Mouse (Mus musculus): ENCODE measurements around the gene Sars2. TPM values are rescaled to one million over a fixed set of nuclear protein-coding genes. Genes with fewer than 3 reads are reported as not detected.
A peak's percentile ranks its signal among the peaks of the same experiment; 100 is the strongest.

The Sars2 gene
- polyA plus RNA-seq, 1 experiment, result not detected

GRCm38 (mm10) chr7:28791706-28792105 lies 49.9 kb downstream of the Sars2 start:
- no peak overlapping the region for H3K27ac ChIP-seq (ENCODE audit: insufficient read depth, low read depth, low read length)
- TF ChIP-seq CTCF (IDR thresholded peaks at IDR 0.05; ENCODE audit: insufficient read depth, low read depth, low read length), result no peak
- no peak for TF ChIP-seq POLR2A (IDR thresholded peaks at IDR 0.05; ENCODE audit: insufficient read depth, low read depth, low read length)
- H3K4me3 ChIP-seq (ENCODE audit: insufficient read depth, low read depth, low read length), result no peak overlapping the region
- H3K4me1 ChIP-seq (ENCODE audit: control insufficient read depth, insufficient read depth, low read length), result peaks cover 11% of the 10 kb centered on the region; the same call in 1 of the 2 replicates

- Histone ChIP-seq H3K4me1 (ENCODE audit: control insufficient read depth, insufficient read depth, low read length) (peaks cover 14% of the 10 kb centered on the region; the same call in 1 of the 2 replicates), H3K4me3 (ENCODE audit: insufficient read depth, low read depth, low read length) (no peak overlapping the region), H3K27ac (ENCODE audit: insufficient read depth, low read depth, low read length) (no peak overlapping the region)
- TF ChIP-seq CTCF (IDR thresholded peaks at IDR 0.05; ENCODE audit: insufficient read depth, low read depth, low read length), result no peak
- no peak for TF ChIP-seq POLR2A (IDR thresholded peaks at IDR 0.05; ENCODE audit: insufficient read depth, low read depth, low read length)
- 81% methylated on average over 14 of the region's 14 CpGs for WGBS
Observed at GRCm38 (mm10) chr7:28792391-28793185, 50.8 kb downstream of the Sars2 start.

- peaks cover 14% of the 10 kb centered on the region; the same call in 1 of the 2 replicates for H3K4me1 ChIP-seq (ENCODE audit: control insufficient read depth, insufficient read depth, low read length)
- WGBS, result 48% methylated on average over 2 of the region's 2 CpGs
- no peak overlapping the region for H3K4me3 ChIP-seq (ENCODE audit: insufficient read depth, low read depth, low read length)
- H3K27ac ChIP-seq (ENCODE audit: insufficient read depth, low read depth, low read length), result no peak overlapping the region
- no peak for TF ChIP-seq CTCF (IDR thresholded peaks at IDR 0.05; ENCODE audit: insufficient read depth, low read depth, low read length)
- TF ChIP-seq POLR2A (IDR thresholded peaks at IDR 0.05; ENCODE audit: insufficient read depth, low read depth, low read length), result no peak
Observed at GRCm38 (mm10) chr7:28793834-28794233, 52.0 kb downstream of the Sars2 start.

DNA sequence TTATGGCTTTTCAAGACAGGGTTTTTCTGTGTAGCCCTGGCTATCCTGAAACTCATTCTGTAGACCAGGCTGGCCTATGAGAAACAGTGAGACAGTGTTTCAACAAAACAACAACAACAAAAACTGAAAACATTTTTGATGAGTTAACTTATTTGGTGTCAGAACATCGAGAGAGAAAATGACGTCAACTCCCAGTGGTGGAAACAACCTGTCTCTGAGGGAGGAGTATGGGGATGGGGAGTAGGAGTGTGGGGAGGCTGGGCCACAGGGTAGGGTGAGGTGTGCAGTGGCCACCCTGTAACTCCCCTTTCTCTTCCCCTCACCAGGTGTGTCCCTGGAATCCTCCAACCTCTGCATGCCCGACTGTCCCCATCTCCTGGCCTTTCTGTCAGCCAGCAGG lies 52.7 kb downstream of the Sars2 start:
- no peak overlapping the region for H3K27ac ChIP-seq (ENCODE audit: insufficient read depth, low read depth, low read length)
- H3K4me3 ChIP-seq (ENCODE audit: insufficient read depth, low read depth, low read length), result no peak overlapping the region
- WGBS, result 85% methylated on average over 3 of the region's 3 CpGs
- no peak for TF ChIP-seq CTCF (IDR thresholded peaks at IDR 0.05; ENCODE audit: insufficient read depth, low read depth, low read length)
- peaks cover 14% of the 10 kb centered on the region; the same call in 1 of the 2 replicates for H3K4me1 ChIP-seq (ENCODE audit: control insufficient read depth, insufficient read depth, low read length)

DNA sequence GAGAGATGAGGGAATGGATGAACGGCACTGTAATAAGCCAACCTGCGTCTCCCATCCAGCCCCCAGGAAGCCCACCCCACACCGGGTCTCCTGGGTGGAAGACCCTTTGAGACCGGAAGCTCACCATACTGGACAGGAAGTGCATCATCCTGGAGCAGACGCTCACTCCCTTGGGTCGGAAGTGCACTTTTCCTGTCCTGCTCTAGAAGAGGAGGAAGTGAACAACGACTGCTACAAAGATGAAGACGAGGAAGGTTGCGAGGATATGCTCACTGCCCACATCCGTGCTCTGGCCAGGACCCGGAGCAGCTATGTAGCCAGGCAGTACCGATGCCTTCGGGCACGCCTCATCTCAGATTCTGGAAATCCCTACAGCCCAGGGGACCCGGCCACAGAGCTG lies 54.0 kb downstream of the Sars2 start:
- Histone ChIP-seq H3K27ac (ENCODE audit: insufficient read depth, low read depth, low read length) (no peak overlapping the region), H3K4me1 (ENCODE audit: control insufficient read depth, insufficient read depth, low read length) (peaks cover 10% of the 10 kb centered on the region; the same call in 1 of the 2 replicates), H3K4me3 (ENCODE audit: insufficient read depth, low read depth, low read length) (no peak overlapping the region)
- TF ChIP-seq POLR2A (IDR thresholded peaks at IDR 0.05; ENCODE audit: insufficient read depth, low read depth, low read length) (no peak), CTCF (IDR thresholded peaks at IDR 0.05; ENCODE audit: insufficient read depth, low read depth, low read length) (no peak)
- 88% methylated on average over 15 of the region's 15 CpGs for WGBS

- peak; percentile 99 for TF ChIP-seq CTCF (IDR thresholded peaks at IDR 0.05; ENCODE audit: insufficient read depth, low read depth, low read length)
- TF ChIP-seq POLR2A (IDR thresholded peaks at IDR 0.05; ENCODE audit: insufficient read depth, low read depth, low read length), result no peak
- H3K27ac ChIP-seq (ENCODE audit: insufficient read depth, low read depth, low read length), result no peak overlapping the region
- WGBS, result 12% methylated on average over 32 of the region's 32 CpGs
- H3K4me1 ChIP-seq (ENCODE audit: control insufficient read depth, insufficient read depth, low read length), result peaks cover 10% of the 10 kb centered on the region; the same call in 1 of the 2 replicates
- peak overlapping the region; percentile 12; the same call in 1 of the 2 replicates for H3K4me3 ChIP-seq (ENCODE audit: insufficient read depth, low read depth, low read length)
Observed at GRCm38 (mm10) chr7:28796562-28796975, 54.8 kb downstream of the Sars2 start.

GRCm38 (mm10) chr7:28799994-28800393 lies 58.2 kb downstream of the Sars2 start:
- Histone ChIP-seq H3K27ac (ENCODE audit: insufficient read depth, low read depth, low read length) (no peak overlapping the region), H3K4me3 (ENCODE audit: insufficient read depth, low read depth, low read length) (no peak overlapping the region), H3K4me1 (ENCODE audit: control insufficient read depth, insufficient read depth, low read length) (peaks cover 19% of the 10 kb centered on the region)
- 92% methylated on average over 9 of the region's 9 CpGs for WGBS
- TF ChIP-seq POLR2A (IDR thresholded peaks at IDR 0.05; ENCODE audit: insufficient read depth, low read depth, low read length) (no peak), CTCF (IDR thresholded peaks at IDR 0.05; ENCODE audit: insufficient read depth, low read depth, low read length) (no peak)

DNA sequence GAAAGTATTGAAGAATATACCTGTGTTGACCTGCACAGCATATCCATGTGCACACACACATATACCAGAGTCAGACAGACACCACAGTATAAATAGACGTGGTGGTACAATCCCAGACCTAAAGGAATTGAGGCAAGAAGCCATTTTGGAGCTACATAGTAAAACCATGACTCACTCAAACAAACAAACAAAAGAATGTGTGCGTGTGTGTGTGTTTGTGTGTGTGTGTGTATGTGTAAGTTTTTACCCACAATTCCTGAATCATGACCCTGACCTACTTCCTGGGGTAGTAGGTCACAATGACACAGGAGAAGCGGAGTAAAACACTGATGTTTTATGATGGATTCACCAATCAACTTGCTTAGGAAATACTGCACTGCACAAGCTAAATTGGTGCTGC lies 59.7 kb downstream of the Sars2 start:
- H3K4me1 ChIP-seq (ENCODE audit: control insufficient read depth, insufficient read depth, low read length), result peaks cover 15% of the 10 kb centered on the region
- TF ChIP-seq CTCF (IDR thresholded peaks at IDR 0.05; ENCODE audit: insufficient read depth, low read depth, low read length), result no peak
- TF ChIP-seq POLR2A (IDR thresholded peaks at IDR 0.05; ENCODE audit: insufficient read depth, low read depth, low read length), result no peak
- no peak overlapping the region for H3K27ac ChIP-seq (ENCODE audit: insufficient read depth, low read depth, low read length)
- 47% methylated on average over 3 of the region's 3 CpGs for WGBS
- H3K4me3 ChIP-seq (ENCODE audit: insufficient read depth, low read depth, low read length), result no peak overlapping the region

DNA sequence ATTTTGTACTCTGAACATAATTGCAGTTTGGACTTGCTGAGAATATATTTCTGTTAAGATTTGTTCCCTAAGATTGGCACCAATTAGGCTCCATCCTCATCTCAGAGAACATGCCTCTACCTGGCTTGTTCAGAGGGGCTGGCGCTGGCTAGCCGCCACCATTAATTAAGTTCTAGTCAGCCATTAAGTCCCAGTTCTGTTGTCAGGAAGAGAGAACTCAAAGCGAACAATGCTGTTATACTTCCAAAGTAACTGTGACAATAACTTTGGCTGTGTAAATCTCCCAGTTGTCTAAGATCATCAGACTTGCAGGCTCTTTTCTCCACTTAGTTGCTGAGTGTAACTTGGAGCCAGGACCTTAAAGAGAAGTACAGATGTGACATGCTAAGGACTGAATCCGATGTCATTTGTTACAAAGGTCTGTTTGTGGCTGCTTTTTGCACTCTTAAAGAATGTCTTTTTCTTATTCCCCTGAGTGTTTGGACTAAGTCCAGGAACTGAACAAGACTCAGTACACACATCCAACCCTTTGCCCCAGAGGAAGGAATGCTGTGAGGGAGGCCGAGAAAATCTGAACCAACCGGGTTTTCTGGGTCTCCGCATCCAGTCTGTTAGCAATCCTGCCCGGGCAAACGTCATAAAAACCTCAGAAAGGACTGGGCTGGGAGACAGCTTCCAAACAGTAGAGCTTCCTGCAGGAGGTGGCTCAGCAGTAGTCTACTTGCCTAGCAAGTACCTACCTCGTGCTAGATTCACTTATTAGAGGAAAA lies 60.3 kb downstream of the Sars2 start:
- no peak for TF ChIP-seq CTCF (IDR thresholded peaks at IDR 0.05; ENCODE audit: insufficient read depth, low read depth, low read length)
- TF ChIP-seq POLR2A (IDR thresholded peaks at IDR 0.05; ENCODE audit: insufficient read depth, low read depth, low read length), result no peak
- WGBS, result 21% methylated on average over 10 of the region's 10 CpGs

More for the DNA sequence above, 60.3 kb downstream of the Sars2 start:
- Histone ChIP-seq H3K27ac (ENCODE audit: insufficient read depth, low read depth, low read length) (peak overlapping the region; percentile 45; the same call in 1 of the 2 replicates), H3K4me1 (ENCODE audit: control insufficient read depth, insufficient read depth, low read length) (peaks cover 9% of the 10 kb centered on the region), H3K4me3 (ENCODE audit: insufficient read depth, low read depth, low read length) (no peak overlapping the region)

Measured in olfactory bulb, adult 2 months (tissue).